Mouse (Mus musculus) T-helper 1 cell (primary cell): ENCODE measurements at regions not wholly inside any gene's neighbourhood (a gene's known extent, or its start where the extent isn't known, plus 50 kb on each side); places are given as distances from the start of the nearest gene placed in this dataset.

Experiments
- in situ Hi-C: fragments of 300-600 bp; cut with MboI, MseI; formaldehyde crosslinking; loops from one replicate; pipeline ENCODE4 v1.15.1; 2025; ENCODE audit warnings: high pct_unique_total_duplicates

GRCm38 (mm10) chr9:82728652-82729051 is 100.7 kb upstream of the Irak1bp1 start:
- in situ Hi-C loops: no loop called here

GRCm38 (mm10) chr9:82729646-82730045 is 99.7 kb upstream of the Irak1bp1 start:
- in situ Hi-C loops: no loop called here

- in situ Hi-C loops: no loop called here
Observed at GRCm38 (mm10) chr9:82733024-82733585, 96.2 kb upstream of the Irak1bp1 start.

- in situ Hi-C loops: no loop called here
Observed at GRCm38 (mm10) chr9:82734959-82735358, 94.4 kb upstream of the Irak1bp1 start.

- in situ Hi-C loops: no loop called here
Observed at GRCm38 (mm10) chr9:82759979-82760378, 69.4 kb upstream of the Irak1bp1 start.

- in situ Hi-C loops: no loop called here
Observed at GRCm38 (mm10) chr9:82760682-82761468, 68.5 kb upstream of the Irak1bp1 start.

- in situ Hi-C loops: no loop called here
Observed at GRCm38 (mm10) chr9:82763651-82764050, 65.7 kb upstream of the Irak1bp1 start.
